Mouse (Mus musculus) lung, postnatal 0 days (tissue): ENCODE measurements at regions not wholly inside any gene's neighbourhood (a gene's known extent, or its start where the extent isn't known, plus 50 kb on each side); places are given as distances from the start of the nearest gene placed in this dataset.
A peak's percentile ranks its signal among the peaks of the same experiment; 100 is the strongest.

Experiments
- CTCF ChIP-seq: IDR thresholded peaks from 2 replicates; pipeline ENCODE4 v1.5.1; 2016; ENCODE audit warnings: antibody characterized with exemption, mild to moderate bottlenecking
- EP300 ChIP-seq: IDR thresholded peaks from 2 replicates; pipeline ENCODE4 v1.6.1; 2016; ENCODE audit warnings: antibody characterized with exemption, mild to moderate bottlenecking, control low read depth

DNA sequence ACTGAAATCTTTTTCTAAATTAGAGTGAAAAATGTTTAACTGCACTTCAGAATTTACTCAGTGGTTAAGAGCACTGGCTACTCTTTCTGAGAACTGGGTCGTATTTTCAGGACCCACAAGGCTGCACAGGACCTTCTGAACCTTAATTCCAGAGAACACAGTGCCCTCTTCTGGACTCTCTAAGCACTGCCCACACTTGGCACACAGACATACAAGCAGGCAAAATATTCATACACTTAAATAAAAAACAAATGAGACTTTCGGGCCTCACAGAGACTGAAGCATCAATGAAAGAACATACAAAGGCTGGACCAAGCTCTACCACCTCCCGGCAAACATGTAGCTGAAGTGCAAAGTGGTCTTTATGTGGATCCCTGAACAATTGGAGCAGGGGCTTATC, 1511.8 kb upstream of the Tenm2 start:
- peak; percentile 66 for TF ChIP-seq CTCF
- no peak for TF ChIP-seq EP300
